Mouse (Mus musculus) stomach, embryonic 16.5 days (tissue): ENCODE measurements around the gene Clta. TPM values are rescaled to one million over a fixed set of nuclear protein-coding genes. Genes with fewer than 3 reads are reported as not detected.

Source experiments
- ATAC-seq: fragments of 200-750 bp; cut with Nextera tagmentation; 2 replicates; pipeline ENCODE4 v1.8.0; 2017; ENCODE audit warnings: moderate number of reproducible peaks, moderate TSS enrichment; ENCODE audit not compliant: insufficient read depth, low FRiP score
- H3K27ac ChIP-seq: fragments of 300-500 bp; sonication (generic); 2 replicates; pipeline ENCODE4 v1.5.1; 2014; ENCODE audit warnings: low read length
- H3K27me3 ChIP-seq: fragments of 300-500 bp; sonication (generic); 2 replicates; pipeline ENCODE4 v1.6.1; 2014; ENCODE audit warnings: low read length, control low read depth, mixed read lengths; ENCODE audit not compliant: control insufficient read depth, insufficient read depth
- H3K36me3 ChIP-seq: fragments of 300-500 bp; sonication (generic); 2 replicates; pipeline ENCODE4 v1.6.1; 2014; ENCODE audit warnings: low read length; ENCODE audit not compliant: control insufficient read depth, insufficient read depth
- H3K4me1 ChIP-seq: fragments of 300-500 bp; sonication (generic); 2 replicates; pipeline ENCODE4 v1.6.1; 2014; ENCODE audit warnings: low read length, control low read depth, mixed read lengths; ENCODE audit not compliant: control insufficient read depth, insufficient read depth
- H3K4me2 ChIP-seq: fragments of 300-500 bp; sonication (generic); 2 replicates; pipeline ENCODE4 v1.6.1; 2014; ENCODE audit warnings: low read depth, low read length, mixed read lengths
- H3K4me3 ChIP-seq: fragments of 300-500 bp; sonication (generic); replicated peaks from 2 replicates; pipeline ENCODE4 v1.5.1; 2014; ENCODE audit warnings: mild to moderate bottlenecking, low read length
- H3K9ac ChIP-seq: fragments of 300-500 bp; sonication (generic); 2 replicates; pipeline ENCODE4 v1.6.1; 2014; ENCODE audit warnings: low read length
- H3K9me3 ChIP-seq: fragments of 300-500 bp; sonication (generic); replicated peaks from 2 replicates; pipeline ENCODE4 v1.6.1; 2016; ENCODE audit warnings: low read length, control low read depth; ENCODE audit not compliant: control insufficient read depth
- WGBS: fragments of 180-500 bp; shearing (Covaris S2); extraction: QIAGEN DNeasy Blood & Tissue Kit; methylation state at CpG from one replicate; pipeline ENCODE4 v1.1.7; 2014; 5-methylcytosine and 5-hydroxymethylcytosine counted together
- polyA plus RNA-seq: library from polyadenylated mRNA; unstranded; fragments of >200 nt; fragmentation: Nextera tagmentation; extraction: Ambion mirVana; gene quantifications from 2 replicates; pipeline ENCODE4 v1.2.1, GENCODE M21; 2015

Clta gene
- 183 and 186 TPM in 2 replicates for polyA plus RNA-seq

DNA sequence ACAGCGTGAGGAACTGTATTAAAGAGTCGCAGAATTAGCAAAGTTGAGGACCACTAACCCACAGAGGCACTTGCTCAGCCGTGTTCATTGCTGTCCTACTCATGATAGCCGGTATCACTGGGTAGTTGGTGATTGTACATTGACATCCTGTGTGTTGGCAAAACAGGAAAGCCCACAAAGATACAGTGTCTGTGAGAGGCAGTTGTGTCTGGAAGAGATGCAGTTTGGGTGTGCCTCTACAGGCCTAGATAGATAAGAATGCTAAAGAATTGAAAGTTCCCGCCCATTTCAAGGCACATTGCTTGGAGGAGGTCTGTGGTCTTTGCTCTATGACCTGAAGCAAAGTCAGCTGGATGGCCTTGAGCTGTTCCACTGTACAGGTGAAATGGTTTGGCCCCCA lies at the start of gene Clta:
TSS of gene Clta (plus strand) at position 327 of the 400 bp plus-strand sequence.
- Histone ChIP-seq H3K36me3 (no peaks in the 10 kb centered on the region), H3K9me3 (no peaks in the 10 kb centered on the region), H3K9ac (no peak within 1 kb of the TSS), H3K4me3 (no peak within 1 kb of the TSS), H3K4me2 (no peak within 1 kb of the TSS), H3K4me1 (no peaks in the 10 kb centered on the region), H3K27ac (no peak within 1 kb of the TSS), H3K27me3 (no peaks in the 10 kb centered on the region)
- peak; percentile 40; the same call in 1 of the 2 replicates for ATAC-seq
- WGBS, result 72% methylated on average over 5 of the region's 5 CpGs

DNA sequence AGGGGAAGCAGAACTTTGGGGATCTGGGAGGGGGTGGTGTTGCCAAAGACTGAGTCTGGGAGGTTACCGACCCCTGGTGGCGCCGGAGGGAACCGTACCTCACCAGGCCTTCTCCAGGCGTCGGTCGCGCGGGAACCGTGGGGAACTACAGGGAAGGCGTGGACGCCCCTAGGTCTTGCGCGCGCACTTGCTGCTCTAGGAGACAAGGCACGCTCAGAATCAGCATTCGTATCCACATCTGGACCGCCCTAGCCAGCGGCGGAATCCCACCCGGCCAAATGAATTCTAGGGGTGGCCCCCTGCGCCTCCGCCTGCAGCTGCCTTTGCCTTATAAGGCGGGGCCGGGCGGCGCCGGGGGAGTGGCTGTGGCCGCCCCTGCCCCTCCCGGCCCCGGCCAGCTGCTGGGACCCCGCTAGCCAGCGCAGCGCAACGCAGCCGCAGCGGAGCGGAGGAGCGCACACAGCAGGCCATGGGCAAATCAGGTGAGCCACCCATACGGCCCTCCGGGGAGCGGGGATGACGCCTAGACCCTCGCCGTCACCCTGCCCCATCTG lies 46.9 kb upstream of the Clta start, which contains the start of gene Glipr2:
TSS of gene Glipr2 (plus strand) at position 110 of the 554 bp plus-strand sequence.
- H3K36me3 ChIP-seq, result no peaks in the 10 kb centered on the region
- peak within 1 kb of the TSS; percentile 71 for H3K4me3 ChIP-seq
- no peaks in the 10 kb centered on the region for H3K27me3 ChIP-seq
- peak; percentile 92 for ATAC-seq
- H3K9me3 ChIP-seq, result no peaks in the 10 kb centered on the region
- WGBS, result under 1% methylated on average over 45 of the region's 45 CpGs
- H3K27ac ChIP-seq, result peak within 1 kb of the TSS; percentile 92
- H3K4me1 ChIP-seq, result peaks cover 22% of the 10 kb centered on the region
- peak within 1 kb of the TSS; percentile 89 for H3K4me2 ChIP-seq
- peak within 1 kb of the TSS; percentile 76 for H3K9ac ChIP-seq

DNA sequence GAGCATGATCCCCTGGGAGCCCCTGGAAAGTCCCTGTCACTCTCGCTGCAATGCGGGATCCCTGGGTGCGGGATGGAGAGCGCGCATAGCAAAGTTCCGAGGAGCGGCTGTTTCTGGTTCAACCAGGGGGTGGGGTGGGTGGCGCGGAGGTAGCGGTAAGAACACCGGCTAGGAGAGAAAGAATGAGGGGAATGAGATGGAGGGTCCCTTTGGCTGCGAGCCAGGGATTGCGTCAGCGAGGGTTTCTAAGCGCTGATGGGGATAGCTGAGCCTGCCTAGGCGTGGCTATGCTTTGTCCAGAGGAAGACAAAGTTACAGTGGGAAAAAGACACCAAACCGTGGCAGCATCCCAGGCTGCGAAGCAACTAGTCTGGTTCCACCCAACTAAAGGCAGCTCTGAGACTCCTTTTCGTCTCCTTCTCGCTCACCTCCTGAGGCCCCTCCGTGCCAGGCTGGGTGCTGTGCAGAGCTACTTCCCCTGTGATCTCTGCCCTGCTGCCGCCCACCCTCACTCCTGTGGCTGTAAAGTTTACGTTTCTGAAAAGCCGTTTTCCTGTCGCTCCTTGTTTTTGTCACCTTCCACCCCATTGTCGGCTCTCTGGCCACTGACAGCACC lies 46.3 kb upstream of the Clta start:
- peak; percentile 68 for ATAC-seq
- peaks cover 22% of the 10 kb centered on the region for H3K4me1 ChIP-seq
- peak overlapping the region; percentile 89 for H3K4me2 ChIP-seq
- peak overlapping the region; percentile 71 for H3K4me3 ChIP-seq
- H3K36me3 ChIP-seq, result no peaks in the 10 kb centered on the region
- WGBS, result under 1% methylated on average over 26 of the region's 26 CpGs
- H3K27ac ChIP-seq, result peak overlapping the region; percentile 92
- no peaks in the 10 kb centered on the region for H3K9me3 ChIP-seq
- H3K27me3 ChIP-seq, result no peaks in the 10 kb centered on the region
- H3K9ac ChIP-seq, result peak overlapping the region; percentile 76

DNA sequence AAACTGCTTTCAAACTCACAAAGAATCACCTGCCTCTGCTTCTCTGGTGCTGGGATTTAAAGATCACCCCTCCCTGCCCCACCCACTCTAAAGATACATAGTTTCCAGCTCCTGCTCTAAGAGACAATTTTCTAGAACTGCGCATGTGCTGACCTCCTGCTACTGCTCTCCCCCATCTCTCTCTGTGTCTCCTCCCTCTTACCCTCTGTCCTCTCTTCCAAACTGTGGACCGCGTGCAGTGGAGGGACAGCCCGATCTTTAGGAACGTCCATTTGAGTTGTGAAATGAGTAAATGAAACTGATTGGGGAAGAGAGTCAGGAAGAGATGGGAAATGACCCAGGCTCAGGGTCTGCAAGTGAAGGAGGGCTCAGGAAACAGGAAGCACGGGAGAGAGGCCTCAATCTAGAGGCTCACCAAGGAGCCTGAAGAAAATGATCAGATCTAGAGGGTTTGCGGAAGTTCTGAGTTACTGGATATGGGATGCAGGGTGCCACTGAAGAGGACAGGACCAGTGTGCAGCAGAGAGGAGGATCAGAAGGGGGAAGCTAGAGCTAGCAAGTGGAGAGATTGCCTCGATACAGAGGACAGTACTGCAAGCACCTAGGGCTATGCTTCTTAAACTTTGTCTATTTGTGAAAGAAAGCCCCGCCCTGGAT lies 44.6 kb upstream of the Clta start:
- Histone ChIP-seq H3K4me1 (peaks cover 38% of the 10 kb centered on the region), H3K27ac (peak overlapping the region; percentile 34), H3K27me3 (no peaks in the 10 kb centered on the region), H3K36me3 (no peaks in the 10 kb centered on the region), H3K9ac (peak overlapping the region; percentile 61), H3K9me3 (no peaks in the 10 kb centered on the region), H3K4me3 (peak overlapping the region; percentile 71; the same call in 1 of the 2 replicates), H3K4me2 (peak overlapping the region; percentile 89)
- 45% methylated on average over 9 of the region's 9 CpGs for WGBS
- ATAC-seq, result no peak

DNA sequence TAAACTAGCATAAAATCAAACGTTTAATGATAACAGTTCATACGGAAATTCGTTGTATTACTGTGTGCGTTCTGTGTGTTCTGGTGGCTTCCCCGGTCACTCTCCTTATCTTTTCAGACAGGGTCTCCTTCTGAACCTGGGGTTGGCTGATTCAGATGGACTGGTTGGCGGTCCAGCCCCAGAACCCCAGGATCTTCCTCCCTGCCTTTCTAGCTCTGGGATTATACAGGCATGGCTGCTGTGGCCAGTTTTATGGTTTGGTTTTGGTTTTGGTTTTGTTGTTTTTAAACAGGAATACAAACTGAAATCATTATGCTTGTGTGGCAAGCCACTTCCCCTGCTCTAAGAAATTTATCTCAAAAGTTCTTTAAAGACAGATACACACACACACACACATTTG lies 44.0 kb upstream of the Clta start:
- Histone ChIP-seq H3K4me2 (peak overlapping the region; percentile 89), H3K9ac (peak overlapping the region; percentile 61; the same call in 1 of the 2 replicates), H3K36me3 (no peaks in the 10 kb centered on the region)

DNA sequence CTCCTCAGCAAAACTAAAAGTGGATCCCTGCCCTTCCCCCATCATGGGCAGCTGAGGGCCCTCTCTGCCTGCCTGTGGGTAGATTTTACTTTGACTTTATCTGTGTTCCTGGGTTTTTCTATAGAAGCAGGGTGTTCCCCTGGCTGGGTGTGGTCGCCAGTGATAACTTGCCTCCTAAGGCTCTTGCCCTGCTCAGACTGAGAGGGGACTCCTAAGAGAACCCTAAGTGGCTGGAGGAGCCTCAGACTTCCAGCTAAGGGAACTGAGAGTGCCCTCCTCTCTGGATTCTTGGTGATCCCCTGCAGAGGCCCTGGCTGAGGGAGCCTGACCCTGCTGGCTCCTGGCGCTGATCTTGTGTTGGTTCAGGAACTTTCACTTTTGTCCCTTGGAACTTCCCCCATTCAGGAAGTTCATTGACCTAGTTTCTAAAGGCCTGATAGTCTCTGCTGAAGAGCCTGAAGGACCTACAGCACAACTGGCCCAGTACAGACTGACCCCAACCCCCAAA lies 39.9 kb upstream of the Clta start:
- Histone ChIP-seq H3K27ac (peak overlapping the region; percentile 88), H3K4me3 (0 out of 2 replicates have a peak overlapping the region, but pooled peaks have one; percentile 5), H3K9ac (peak overlapping the region; percentile 56), H3K4me1 (peaks cover 51% of the 10 kb centered on the region), H3K4me2 (peak overlapping the region; percentile 36), H3K27me3 (no peaks in the 10 kb centered on the region), H3K9me3 (no peaks in the 10 kb centered on the region), H3K36me3 (no peaks in the 10 kb centered on the region)
- WGBS, result 37% methylated on average over 2 of the region's 2 CpGs
- ATAC-seq, result peak; percentile 48; the same call in 1 of the 2 replicates

More for the DNA sequence above, 44.0 kb upstream of the Clta start:
- Histone ChIP-seq H3K9me3 (no peaks in the 10 kb centered on the region), H3K4me3 (0 out of 2 replicates have a peak overlapping the region, but pooled peaks have one; percentile 71), H3K4me1 (peaks cover 43% of the 10 kb centered on the region), H3K27ac (peak overlapping the region; percentile 34; the same call in 1 of the 2 replicates), H3K27me3 (no peaks in the 10 kb centered on the region)
- 58% methylated on average over 6 of the region's 6 CpGs for WGBS
- ATAC-seq, result no peak

DNA sequence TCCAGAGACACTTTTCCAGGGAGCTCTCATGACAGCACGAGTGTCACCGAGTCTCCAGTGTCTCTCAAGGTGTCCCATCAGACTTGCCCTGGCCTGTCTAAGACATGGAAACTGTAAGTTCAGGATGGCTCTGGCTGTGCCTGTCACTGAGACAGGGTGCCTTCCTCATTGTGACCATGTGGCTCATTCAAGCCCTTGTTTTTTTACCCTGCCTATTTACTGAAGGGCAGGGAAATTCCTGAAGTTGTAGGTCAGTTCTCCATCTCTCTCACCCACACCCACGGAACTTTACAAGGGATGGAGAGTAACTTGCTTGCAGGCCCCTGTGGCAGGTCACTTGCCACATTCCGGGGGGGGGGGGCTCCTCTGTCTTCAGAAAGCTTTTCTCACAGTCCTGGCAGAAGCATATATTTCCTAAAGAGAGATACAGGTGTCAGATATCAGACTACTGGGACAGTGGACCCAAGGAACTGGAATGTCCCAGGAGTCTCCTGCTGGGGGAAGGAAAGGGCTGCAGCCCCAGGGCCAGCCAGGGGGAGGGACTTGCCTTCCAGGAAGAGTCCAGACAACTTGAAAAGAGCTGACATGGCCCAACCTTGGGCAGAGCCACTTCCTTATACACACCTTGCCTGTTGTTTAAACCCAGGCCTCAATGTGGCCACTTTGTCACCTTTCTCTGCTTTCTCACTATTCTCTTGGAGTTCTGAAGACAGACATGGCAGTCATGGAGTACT lies 39.1 kb upstream of the Clta start:
- Histone ChIP-seq H3K4me2 (0 out of 2 replicates have a peak overlapping the region, but pooled peaks have one; percentile 36), H3K36me3 (no peaks in the 10 kb centered on the region), H3K27me3 (no peaks in the 10 kb centered on the region), H3K4me3 (no peak overlapping the region), H3K9me3 (no peaks in the 10 kb centered on the region), H3K27ac (peak overlapping the region; percentile 88), H3K9ac (peak overlapping the region; percentile 56; the same call in 1 of the 2 replicates), H3K4me1 (peaks cover 49% of the 10 kb centered on the region)
- WGBS, result 45% methylated on average over 4 of the region's 4 CpGs
- peak; percentile 59; the same call in 1 of the 2 replicates for ATAC-seq

DNA sequence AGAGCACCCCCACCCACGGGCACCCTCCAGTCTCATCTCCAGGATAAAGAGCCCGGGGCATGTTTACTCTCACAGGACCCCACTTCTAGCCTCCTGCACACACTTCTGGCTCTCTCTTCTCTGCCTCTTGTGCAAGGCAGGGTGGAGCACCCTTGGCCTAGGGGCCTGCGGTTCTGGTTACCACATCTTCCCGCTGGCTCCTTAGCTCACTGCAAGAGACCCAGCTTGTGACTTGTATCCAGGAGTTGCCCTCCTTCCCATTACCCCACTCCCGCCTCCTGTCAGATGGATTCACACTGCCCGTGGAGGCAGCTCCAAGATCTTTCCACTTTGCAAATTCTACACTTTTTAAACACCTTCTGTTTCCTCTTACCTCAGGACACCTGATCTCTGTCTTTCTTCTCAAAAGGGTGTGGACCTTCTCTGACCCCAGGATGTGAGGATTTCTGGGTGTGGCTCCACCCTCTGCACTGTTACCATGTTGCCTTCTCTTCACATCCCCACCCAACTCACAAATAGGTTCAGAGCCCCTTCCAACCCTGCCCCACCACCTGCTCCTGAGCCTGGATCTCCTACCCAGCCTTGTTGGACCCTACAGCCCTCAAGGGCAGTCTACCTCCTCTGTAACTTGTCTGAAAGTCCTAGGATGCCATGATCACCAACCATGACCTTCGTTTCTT lies 38.3 kb upstream of the Clta start:
- WGBS, result 75% methylated on average over 7 of the region's 7 CpGs
- Histone ChIP-seq H3K27me3 (no peaks in the 10 kb centered on the region), H3K9me3 (no peaks in the 10 kb centered on the region), H3K4me1 (peaks cover 49% of the 10 kb centered on the region), H3K9ac (peak overlapping the region; percentile 43; the same call in 1 of the 2 replicates), H3K27ac (peak overlapping the region; percentile 88), H3K36me3 (no peaks in the 10 kb centered on the region), H3K4me3 (no peak overlapping the region), H3K4me2 (no peak overlapping the region)
- no peak for ATAC-seq
